Mouse (Mus musculus): ENCODE data around the gene Il16. TPM values are rescaled to one million over a fixed set of nuclear protein-coding genes. Genes with fewer than 3 reads are reported as not detected.

The Il16 gene
- 3.9 TPM for polyA plus RNA-seq (2015; fragmentation: Illumina TruSeq; extraction: RNeasy Lipid Tissue Mini Kit (QIAGEN cat#74804); ENCODE audit: low read depth, low replicate concordance)

DNA sequence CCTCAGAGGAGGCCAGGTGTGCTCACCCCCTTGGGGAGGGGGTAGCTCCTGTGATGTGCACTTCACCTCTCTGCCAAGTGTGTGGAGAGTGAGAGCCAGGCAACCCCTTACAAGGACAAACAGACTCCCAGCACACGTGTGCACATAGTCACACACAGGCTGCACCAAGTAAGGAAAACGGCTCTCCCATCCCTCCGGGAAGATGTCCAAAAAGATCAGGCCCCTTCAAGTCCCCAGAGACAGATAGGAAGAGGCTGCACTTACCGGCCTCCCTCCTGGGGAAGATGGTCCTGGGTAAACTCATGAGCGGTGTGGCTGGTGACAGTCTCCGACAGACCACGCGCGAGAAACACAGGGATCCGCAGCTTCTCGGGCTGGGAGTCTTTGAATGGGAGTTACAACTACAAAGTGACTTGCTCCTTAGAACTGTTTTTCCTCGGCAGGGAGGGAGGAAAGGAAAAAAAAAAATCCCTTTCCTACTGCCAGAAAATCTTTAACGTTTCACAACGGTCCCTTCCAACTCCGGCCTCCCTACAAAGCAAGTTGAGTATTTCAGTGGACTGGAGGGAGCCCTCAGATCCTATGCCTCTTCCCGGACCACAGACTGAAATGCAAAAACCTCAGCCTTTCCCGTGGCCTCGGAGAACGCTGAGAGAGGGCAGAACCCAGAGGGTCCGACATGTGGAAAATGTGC is at the start of gene Il16:
Il16 (minus strand) TSS at position 314 of the 694 bp plus-strand sequence.

DNA sequence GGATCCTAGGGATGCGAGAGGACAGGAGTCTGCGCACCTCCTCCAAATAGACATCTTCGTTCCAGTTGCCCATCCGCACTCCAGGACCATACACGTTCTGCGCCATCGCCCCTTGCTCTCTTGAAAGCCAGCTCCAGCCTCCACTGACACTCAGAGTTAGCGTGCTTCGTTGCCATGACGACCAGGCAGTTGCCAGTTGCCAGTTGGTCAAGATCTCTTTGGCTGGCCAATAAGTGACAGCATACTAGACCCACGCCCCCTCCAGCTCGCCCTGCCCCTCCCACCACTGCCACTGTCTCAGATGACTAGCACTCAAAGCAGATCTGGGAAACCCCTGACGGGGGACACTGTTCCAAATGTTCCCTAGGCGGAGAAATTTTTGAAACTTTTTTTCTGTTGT is 49.2 kb upstream of the Il16 start, which contains the start of gene Cfap161:
Cfap161 (minus strand) TSS at position 176 of the 400 bp plus-strand sequence.

DNA sequence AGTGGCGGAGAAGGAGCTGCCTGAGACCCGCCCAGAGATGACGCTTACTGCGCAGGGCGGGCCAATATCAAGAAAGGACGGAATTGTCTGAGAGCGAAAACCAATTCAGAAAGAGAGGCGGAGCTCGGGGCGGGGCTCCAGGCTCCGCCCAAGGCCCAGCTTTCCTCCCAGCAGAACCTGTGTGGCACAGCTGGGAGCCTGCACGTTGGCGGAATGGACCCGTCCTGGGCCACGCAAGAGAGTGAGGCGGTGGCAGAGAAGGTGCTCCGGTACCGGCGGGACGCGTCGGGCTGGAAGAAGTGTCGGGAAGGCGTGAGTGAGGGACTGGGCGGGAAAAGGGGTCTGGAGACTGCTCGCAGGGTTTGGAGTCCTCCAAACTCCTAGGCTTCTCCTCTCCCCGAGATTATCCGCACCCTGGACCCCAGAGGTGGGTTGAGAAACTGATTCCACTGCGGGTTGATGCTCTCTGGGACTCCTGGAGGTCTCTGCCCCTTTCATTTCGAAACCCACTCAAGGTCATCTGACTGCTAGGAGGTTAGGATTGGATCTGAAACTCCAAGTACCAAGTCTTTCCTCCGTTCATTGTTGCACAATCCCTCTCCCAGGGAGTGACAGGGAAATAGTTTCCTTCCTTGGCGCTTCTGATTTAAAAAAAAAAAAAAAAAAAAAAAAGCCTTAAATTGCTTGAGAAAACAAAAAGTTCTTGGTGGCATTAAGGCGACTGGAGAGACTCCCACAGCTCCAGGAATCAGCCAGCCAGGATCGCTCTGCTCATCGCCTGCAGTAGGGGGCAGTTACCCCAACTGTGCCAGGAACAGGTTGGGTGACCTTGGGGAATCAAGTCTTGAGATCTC is 113.5 kb downstream of the Il16 start, which contains the start of gene Stard5:
Stard5 (plus strand) TSS at position 132 of the 854 bp plus-strand sequence.

Other genes starting within 250 kb of the Il16 start
- gene Tmc3, start 160.8 kb downstream of the Il16 start, polyA plus RNA-seq (2015; fragmentation: Illumina TruSeq; extraction: RNeasy Lipid Tissue Mini Kit (QIAGEN cat#74804); ENCODE audit: low read depth, low replicate concordance): 0.27 TPM
- 8.5 TPM for gene Stard5, start 113.8 kb downstream of the Il16 start, polyA plus RNA-seq (2015; fragmentation: Illumina TruSeq; extraction: RNeasy Lipid Tissue Mini Kit (QIAGEN cat#74804); ENCODE audit: low read depth, low replicate concordance)
- 4.2 TPM for gene Cfap161, start 49.2 kb upstream of the Il16 start, polyA plus RNA-seq (2015; fragmentation: Illumina TruSeq; extraction: RNeasy Lipid Tissue Mini Kit (QIAGEN cat#74804); ENCODE audit: low read depth, low replicate concordance)
- 14.7 TPM for gene Tlnrd1, start 138.6 kb upstream of the Il16 start, polyA plus RNA-seq (2015; fragmentation: Illumina TruSeq; extraction: RNeasy Lipid Tissue Mini Kit (QIAGEN cat#74804); ENCODE audit: low read depth, low replicate concordance)
- gene Mesd, start 138.7 kb upstream of the Il16 start, polyA plus RNA-seq (2015; fragmentation: Illumina TruSeq; extraction: RNeasy Lipid Tissue Mini Kit (QIAGEN cat#74804); ENCODE audit: low read depth, low replicate concordance): 81.2 TPM

Data from brain, adult 10 weeks (tissue).